Mouse (Mus musculus): ENCODE measurements around the gene Scpep1. TPM values are rescaled to one million over a fixed set of nuclear protein-coding genes. Genes with fewer than 3 reads are reported as not detected.
"Not testable (repeated sequence)": the region's sequence is repeated elsewhere in the genome, so short reads cannot be mapped to it uniquely, and the experiment has no call there.

Scpep1 gene
- 57.4 and 75.7 TPM in 2 replicates for polyA plus RNA-seq (2016; fragmentation: Nextera tagmentation; extraction: Ambion mirVana)

- peak; percentile 96 for DNase-seq (ENCODE audit: low spot score)
- H3K9me3 ChIP-seq = no peaks in the 10 kb centered on the region
- peak within 1 kb of the TSS; percentile 61 for H3K4me3 ChIP-seq
- peaks cover 19% of the 10 kb centered on the region for H3K4me1 ChIP-seq (replicated peaks)
- 6% methylated on average over 34 of the region's 34 CpGs for WGBS
- peaks cover 22% of the 10 kb centered on the region for H3K36me3 ChIP-seq
- H3K27me3 ChIP-seq (ENCODE audit: insufficient read depth, poor library complexity, severe bottlenecking) = no peaks in the 10 kb centered on the region
- peak within 1 kb of the TSS; percentile 89 for H3K27ac ChIP-seq
Observed at GRCm38 (mm10) chr11:88955217-88955969, at the start of gene Scpep1. TSS of gene Scpep1 (minus strand) at chr11:88955465.

- Histone ChIP-seq H3K27me3 (ENCODE audit: insufficient read depth, poor library complexity, severe bottlenecking) (peaks cover 24% of the 10 kb centered on the region), H3K4me3 (no peak overlapping the region), H3K4me1 (replicated peaks) (peaks cover 26% of the 10 kb centered on the region), H3K9me3 (no peaks in the 10 kb centered on the region), H3K36me3 (no peaks in the 10 kb centered on the region), H3K27ac (0 out of 2 replicates have a peak overlapping the region, but pooled peaks have one; percentile 35)
- no peak for DNase-seq (ENCODE audit: low spot score)
- 87% methylated on average over 4 of the region's 4 CpGs for WGBS
Observed at GRCm38 (mm10) chr11:89003726-89004125, 48.5 kb upstream of the Scpep1 start.

- Histone ChIP-seq H3K9me3 (no peaks in the 10 kb centered on the region), H3K36me3 (no peaks in the 10 kb centered on the region), H3K4me1 (replicated peaks) (peaks cover 27% of the 10 kb centered on the region), H3K27me3 (ENCODE audit: insufficient read depth, poor library complexity, severe bottlenecking) (peaks cover 30% of the 10 kb centered on the region), H3K4me3 (no peak overlapping the region), H3K27ac (no peak overlapping the region)
- 61% methylated on average over 6 of the region's 6 CpGs for WGBS
- DNase-seq (ENCODE audit: low spot score) = no peak
Observed at GRCm38 (mm10) chr11:89003078-89003477, 47.8 kb upstream of the Scpep1 start.

GRCm38 (mm10) chr11:89002621-89003020 is 47.4 kb upstream of the Scpep1 start:
- H3K4me3 ChIP-seq = no peak overlapping the region
- no peak for DNase-seq (ENCODE audit: low spot score)
- peaks cover 27% of the 10 kb centered on the region for H3K4me1 ChIP-seq (replicated peaks)
- no peak overlapping the region for H3K27ac ChIP-seq
- H3K27me3 ChIP-seq (ENCODE audit: insufficient read depth, poor library complexity, severe bottlenecking) = peaks cover 32% of the 10 kb centered on the region
- no peaks in the 10 kb centered on the region for H3K9me3 ChIP-seq
- H3K36me3 ChIP-seq = no peaks in the 10 kb centered on the region
- WGBS = 86% methylated on average over 5 of the region's 5 CpGs

- no peak overlapping the region for H3K4me3 ChIP-seq
- H3K4me1 ChIP-seq (replicated peaks) = peaks cover 27% of the 10 kb centered on the region
- no peak overlapping the region for H3K27ac ChIP-seq
- 93% methylated on average over 5 of the region's 5 CpGs for WGBS
- no peaks in the 10 kb centered on the region for H3K36me3 ChIP-seq
- no peak for DNase-seq (ENCODE audit: low spot score)
- no peaks in the 10 kb centered on the region for H3K9me3 ChIP-seq
- H3K27me3 ChIP-seq (ENCODE audit: insufficient read depth, poor library complexity, severe bottlenecking) = peaks cover 32% of the 10 kb centered on the region
Observed at GRCm38 (mm10) chr11:89002068-89002467, 46.8 kb upstream of the Scpep1 start.

GRCm38 (mm10) chr11:89001569-89001968 is 46.3 kb upstream of the Scpep1 start:
- no peaks in the 10 kb centered on the region for H3K9me3 ChIP-seq
- no peak overlapping the region for H3K27ac ChIP-seq
- no peak for DNase-seq (ENCODE audit: low spot score)
- H3K36me3 ChIP-seq = no peaks in the 10 kb centered on the region
- H3K27me3 ChIP-seq (ENCODE audit: insufficient read depth, poor library complexity, severe bottlenecking) = peaks cover 32% of the 10 kb centered on the region
- H3K4me1 ChIP-seq (replicated peaks) = peaks cover 27% of the 10 kb centered on the region
- H3K4me3 ChIP-seq = no peak overlapping the region
- 93% methylated on average over 7 of the region's 7 CpGs for WGBS

- peaks cover 32% of the 10 kb centered on the region for H3K27me3 ChIP-seq (ENCODE audit: insufficient read depth, poor library complexity, severe bottlenecking)
- no peak overlapping the region for H3K27ac ChIP-seq
- no peak for DNase-seq (ENCODE audit: low spot score)
- H3K4me1 ChIP-seq (replicated peaks) = peaks cover 27% of the 10 kb centered on the region
- no peaks in the 10 kb centered on the region for H3K9me3 ChIP-seq
- peak overlapping the region; percentile 55; the same call in 1 of the 2 replicates for H3K4me3 ChIP-seq
- no peaks in the 10 kb centered on the region for H3K36me3 ChIP-seq
Observed at GRCm38 (mm10) chr11:89000527-89000819, 45.2 kb upstream of the Scpep1 start.

- Histone ChIP-seq H3K36me3 (no peaks in the 10 kb centered on the region), H3K4me3 (peak overlapping the region; percentile 55), H3K9me3 (no peaks in the 10 kb centered on the region), H3K27ac (peak overlapping the region; percentile 69), H3K27me3 (ENCODE audit: insufficient read depth, poor library complexity, severe bottlenecking) (peaks cover 32% of the 10 kb centered on the region), H3K4me1 (replicated peaks) (peaks cover 27% of the 10 kb centered on the region)
- DNase-seq (ENCODE audit: low spot score) = no peak
- 23% methylated on average over 33 of the region's 33 CpGs for WGBS
Observed at GRCm38 (mm10) chr11:88999723-89000526, 44.7 kb upstream of the Scpep1 start.

GRCm38 (mm10) chr11:88998974-88999722 is 43.9 kb upstream of the Scpep1 start, which contains the start of gene Trim25:
TSS of gene Trim25 (plus strand) at chr11:88999376.
- no peaks in the 10 kb centered on the region for H3K9me3 ChIP-seq
- peaks cover 32% of the 10 kb centered on the region for H3K27me3 ChIP-seq (ENCODE audit: insufficient read depth, poor library complexity, severe bottlenecking)
- peaks cover 27% of the 10 kb centered on the region for H3K4me1 ChIP-seq (replicated peaks)
- DNase-seq (ENCODE audit: low spot score) = peak; percentile 64
- peak within 1 kb of the TSS; percentile 55 for H3K4me3 ChIP-seq
- peak within 1 kb of the TSS; percentile 69 for H3K27ac ChIP-seq
- WGBS = 4% methylated on average over 48 of the region's 48 CpGs
- H3K36me3 ChIP-seq = no peaks in the 10 kb centered on the region

GRCm38 (mm10) chr11:88998406-88998805 is 43.1 kb upstream of the Scpep1 start:
- Histone ChIP-seq H3K36me3 (no peaks in the 10 kb centered on the region), H3K27ac (no peak overlapping the region), H3K4me1 (replicated peaks) (peaks cover 21% of the 10 kb centered on the region), H3K9me3 (no peaks in the 10 kb centered on the region), H3K4me3 (no peak overlapping the region), H3K27me3 (ENCODE audit: insufficient read depth, poor library complexity, severe bottlenecking) (peaks cover 32% of the 10 kb centered on the region)
- DNase-seq (ENCODE audit: low spot score) = no peak
- WGBS = 12% methylated on average over 3 of the region's 3 CpGs

GRCm38 (mm10) chr11:88997343-88997742 is 42.1 kb upstream of the Scpep1 start:
- not testable (repeated sequence) for H3K36me3 ChIP-seq; H3K9me3 ChIP-seq; DNase-seq (ENCODE audit: low spot score); H3K4me3 ChIP-seq; H3K27ac ChIP-seq
- Histone ChIP-seq H3K27me3 (ENCODE audit: insufficient read depth, poor library complexity, severe bottlenecking) (peaks cover 32% of the 10 kb centered on the region), H3K4me1 (replicated peaks) (peaks cover 12% of the 10 kb centered on the region)
- 84% methylated on average over 5 of the region's 5 CpGs for WGBS

- H3K4me1 ChIP-seq (replicated peaks) = peaks cover 12% of the 10 kb centered on the region
- H3K4me3 ChIP-seq = no peak overlapping the region
- no peak for DNase-seq (ENCODE audit: low spot score)
- H3K27ac ChIP-seq = no peak overlapping the region
- H3K36me3 ChIP-seq = peaks cover under 1% of the 10 kb centered on the region
- 83% methylated on average over 7 of the region's 7 CpGs for WGBS
- H3K9me3 ChIP-seq = no peaks in the 10 kb centered on the region
- peaks cover 30% of the 10 kb centered on the region for H3K27me3 ChIP-seq (ENCODE audit: insufficient read depth, poor library complexity, severe bottlenecking)
Observed at GRCm38 (mm10) chr11:88996427-88996826, 41.2 kb upstream of the Scpep1 start.

Data from hindbrain, embryonic 10.5 days (tissue).